Mouse (Mus musculus) gastrocnemius, postnatal 36 days (tissue): Measurements from ENCODE around the gene Car7. TPM values are rescaled to one million over a fixed set of nuclear protein-coding genes. Genes with fewer than 3 reads are reported as not detected.

Experiments used
- total RNA-seq, 2 experiments: library from RNA; stranded (reverse); gene quantifications; 2 replicates each; pipeline ENCODE4 v1.2.3; 2021

The Car7 gene
- total RNA-seq, 2 experiments from 2014 or later: 0.25 to 0.61 TPM

Other genes starting within 250 kb of the Car7 start
- not detected for gene Cmtm2a, start 241.5 kb upstream of the Car7 start, total RNA-seq
- gene Gm45711, start 224.6 kb upstream of the Car7 start, total RNA-seq: not detected
- not detected for gene Cmtm1, start 224.5 kb upstream of the Car7 start, total RNA-seq
- gene Gm11020, start 213.1 kb upstream of the Car7 start, total RNA-seq: not detected
- gene Cmtm2b, start 212.5 kb upstream of the Car7 start, total RNA-seq: not detected
- 1 to 10 TPM; 5.1 to 5.7 TPM for gene Cmtm3, start 195.3 kb upstream of the Car7 start, total RNA-seq
- gene Cmtm4, start 138.9 kb upstream of the Car7 start, total RNA-seq: 1 to 10 TPM; 4.2 to 4.9 TPM
- gene Dync1li2, start 91.6 kb upstream of the Car7 start, total RNA-seq: 100 to 1,000 TPM in 1 of 2 experiments, 10 to 100 TPM in 1; 82.6 to 121 TPM
- not detected for gene Terb1, start 24.8 kb upstream of the Car7 start, total RNA-seq
- 10 to 100 TPM; 18.6 to 23.8 TPM for gene Nae1, start 52 bp upstream of the Car7 start, total RNA-seq
- 1 to 10 TPM; 4.2 to 7.4 TPM for gene Pdp2, start 56.8 kb downstream of the Car7 start, total RNA-seq
- not detected for gene Cdh16, start 89.7 kb downstream of the Car7 start, total RNA-seq
- gene Rrad, start 96.6 kb downstream of the Car7 start, total RNA-seq: 1 to 10 TPM; 2.2 to 2.9 TPM
- gene Ciao2b, start 107.3 kb downstream of the Car7 start, total RNA-seq: 10 to 100 TPM; 29.1 to 29.4 TPM
- gene Ces2a, start 199.3 kb downstream of the Car7 start, total RNA-seq: not detected